Mouse (Mus musculus): Measurements from ENCODE around the gene Tex26. TPM values are rescaled to one million over a fixed set of nuclear protein-coding genes. Genes with fewer than 3 reads are reported as not detected.

The Tex26 gene
- polyA plus RNA-seq, 1 experiment from 2014 or later = 2.2 TPM

- WGBS = 87% methylated on average over 10 of the region's 10 CpGs
- Histone ChIP-seq H3K4me2 (peak overlapping the region; percentile 51; the same call in 1 of the 2 replicates), H3K36me3 (no peaks in the 10 kb centered on the region), H3K9ac (no peak overlapping the region), H3K4me1 (replicated peaks) (peaks cover 14% of the 10 kb centered on the region), H3K4me3 (peak overlapping the region; percentile 5; the same call in 1 of the 2 replicates), H3K27me3 (no peaks in the 10 kb centered on the region), H3K9me3 (no peaks in the 10 kb centered on the region), H3K27ac (replicated peaks) (no peak overlapping the region)
- ATAC-seq (ENCODE audit: low FRiP score, low read depth) = no peak
Measured at GRCm38 (mm10) chr5:149412671-149413070, 26.8 kb upstream of the Tex26 start.

GRCm38 (mm10) chr5:149414369-149415167, 24.9 kb upstream of the Tex26 start:
- Histone ChIP-seq H3K36me3 (no peaks in the 10 kb centered on the region), H3K9me3 (no peaks in the 10 kb centered on the region), H3K4me1 (replicated peaks) (peaks cover 14% of the 10 kb centered on the region), H3K4me2 (0 out of 2 replicates have a peak overlapping the region, but pooled peaks have one; percentile 9), H3K4me3 (no peak overlapping the region), H3K9ac (no peak overlapping the region), H3K27ac (replicated peaks) (no peak overlapping the region), H3K27me3 (no peaks in the 10 kb centered on the region)
- 85% methylated on average over 9 of the region's 9 CpGs for WGBS
- no peak for ATAC-seq (ENCODE audit: low FRiP score, low read depth)

GRCm38 (mm10) chr5:149417381-149417780, 22.1 kb upstream of the Tex26 start:
- Histone ChIP-seq H3K9ac (no peak overlapping the region), H3K36me3 (no peaks in the 10 kb centered on the region), H3K27ac (replicated peaks) (no peak overlapping the region), H3K4me3 (no peak overlapping the region), H3K4me2 (no peak overlapping the region), H3K4me1 (replicated peaks) (no peaks in the 10 kb centered on the region), H3K9me3 (no peaks in the 10 kb centered on the region), H3K27me3 (no peaks in the 10 kb centered on the region)
- 97% methylated on average over 4 of the region's 4 CpGs for WGBS
- no peak for ATAC-seq (ENCODE audit: low FRiP score, low read depth)

GRCm38 (mm10) chr5:149426525-149426924, 12.9 kb upstream of the Tex26 start:
- Histone ChIP-seq H3K9me3 (no peaks in the 10 kb centered on the region), H3K4me1 (replicated peaks) (peaks cover 18% of the 10 kb centered on the region), H3K27me3 (no peaks in the 10 kb centered on the region), H3K9ac (no peak overlapping the region), H3K36me3 (no peaks in the 10 kb centered on the region), H3K4me3 (no peak overlapping the region), H3K4me2 (no peak overlapping the region), H3K27ac (replicated peaks) (no peak overlapping the region)
- WGBS = 97% methylated on average over 3 of the region's 3 CpGs
- ATAC-seq (ENCODE audit: low FRiP score, low read depth) = no peak

- H3K4me3 ChIP-seq = no peak overlapping the region
- no peaks in the 10 kb centered on the region for H3K36me3 ChIP-seq
- H3K27me3 ChIP-seq = no peaks in the 10 kb centered on the region
- WGBS = 94% methylated on average over 8 of the region's 8 CpGs
- H3K27ac ChIP-seq (replicated peaks) = no peak overlapping the region; the same call in 1 of the 2 replicates
- peaks cover 18% of the 10 kb centered on the region for H3K4me1 ChIP-seq (replicated peaks)
- ATAC-seq (ENCODE audit: low FRiP score, low read depth) = no peak
- no peak overlapping the region for H3K4me2 ChIP-seq
- H3K9ac ChIP-seq = no peak overlapping the region
- H3K9me3 ChIP-seq = no peaks in the 10 kb centered on the region
Measured at GRCm38 (mm10) chr5:149427277-149428060, 12.0 kb upstream of the Tex26 start.

GRCm38 (mm10) chr5:149428347-149428746, 11.1 kb upstream of the Tex26 start:
- H3K4me2 ChIP-seq = 0 out of 2 replicates have a peak overlapping the region, but pooled peaks have one; percentile 10
- H3K27me3 ChIP-seq = no peaks in the 10 kb centered on the region
- H3K9ac ChIP-seq = no peak overlapping the region
- H3K4me3 ChIP-seq = no peak overlapping the region
- peak overlapping the region; percentile 36 for H3K27ac ChIP-seq (replicated peaks)
- no peaks in the 10 kb centered on the region for H3K36me3 ChIP-seq
- peak; percentile 83 for ATAC-seq (ENCODE audit: low FRiP score, low read depth)
- 12% methylated on average over 6 of the region's 6 CpGs for WGBS
- no peaks in the 10 kb centered on the region for H3K9me3 ChIP-seq
- peaks cover 18% of the 10 kb centered on the region for H3K4me1 ChIP-seq (replicated peaks)

DNA sequence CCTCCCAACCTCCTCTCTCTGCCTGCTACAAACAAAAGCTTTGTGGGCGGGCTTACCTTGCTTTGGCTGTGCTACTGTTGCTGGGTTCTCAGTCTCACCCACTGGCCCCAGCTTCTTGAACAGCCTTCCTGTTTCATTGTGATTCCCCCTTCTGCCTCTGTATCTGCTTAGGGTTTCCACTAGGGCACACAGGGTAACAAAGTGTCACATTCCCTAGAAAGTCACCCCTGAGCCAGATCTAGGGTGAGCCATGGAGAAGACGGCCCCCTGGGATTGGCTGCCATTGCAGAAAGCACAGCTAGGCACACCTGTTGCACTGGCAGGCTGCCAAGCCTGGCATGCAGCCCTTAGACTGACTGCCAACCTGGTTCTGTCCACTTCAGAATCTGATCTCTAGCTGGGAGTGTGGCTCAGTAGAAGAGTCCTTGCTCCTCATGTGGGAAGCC, 10.6 kb upstream of the Tex26 start:
- Histone ChIP-seq H3K27ac (replicated peaks) (peak overlapping the region; percentile 36), H3K36me3 (no peaks in the 10 kb centered on the region), H3K27me3 (no peaks in the 10 kb centered on the region), H3K9ac (no peak overlapping the region), H3K4me1 (replicated peaks) (peaks cover 18% of the 10 kb centered on the region), H3K4me3 (no peak overlapping the region), H3K4me2 (no peak overlapping the region), H3K9me3 (no peaks in the 10 kb centered on the region)
- ATAC-seq (ENCODE audit: low FRiP score, low read depth) = no peak; the same call in 1 of the 2 replicates
- WGBS = 38% methylated on average over 2 of the region's 2 CpGs

DNA sequence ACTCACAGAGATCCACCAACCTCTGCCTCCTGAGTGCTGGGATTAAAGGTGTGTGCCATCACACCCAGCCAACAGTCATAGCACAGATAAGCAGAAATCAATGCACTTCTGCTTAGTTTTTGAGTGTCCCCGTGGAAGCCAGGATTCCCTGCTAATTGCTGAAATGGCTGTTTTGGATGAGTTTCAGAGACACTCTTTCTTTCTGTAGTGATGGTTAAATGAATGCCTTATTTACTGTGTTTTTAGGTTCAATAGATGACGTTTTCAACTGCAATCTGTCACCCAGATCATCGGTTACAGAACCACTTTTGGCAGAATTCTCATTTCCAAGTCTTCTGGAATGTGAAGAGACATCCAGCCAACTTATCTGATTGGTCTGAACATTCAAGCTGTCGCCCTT, 9.9 kb upstream of the Tex26 start:
- no peaks in the 10 kb centered on the region for H3K27me3 ChIP-seq
- H3K27ac ChIP-seq (replicated peaks) = no peak overlapping the region
- no peak for ATAC-seq (ENCODE audit: low FRiP score, low read depth)
- no peak overlapping the region for H3K4me2 ChIP-seq
- peaks cover 18% of the 10 kb centered on the region for H3K4me1 ChIP-seq (replicated peaks)
- H3K36me3 ChIP-seq = no peaks in the 10 kb centered on the region
- H3K9me3 ChIP-seq = no peaks in the 10 kb centered on the region
- no peak overlapping the region for H3K4me3 ChIP-seq
- WGBS = 85% methylated on average over 4 of the region's 4 CpGs
- no peak overlapping the region for H3K9ac ChIP-seq

GRCm38 (mm10) chr5:149430943-149431342, 8.5 kb upstream of the Tex26 start:
- no peak overlapping the region for H3K4me3 ChIP-seq
- H3K27ac ChIP-seq (replicated peaks) = no peak overlapping the region
- no peaks in the 10 kb centered on the region for H3K27me3 ChIP-seq
- no peak overlapping the region for H3K9ac ChIP-seq
- 88% methylated on average over 3 of the region's 3 CpGs for WGBS
- H3K4me1 ChIP-seq (replicated peaks) = peaks cover 18% of the 10 kb centered on the region
- no peaks in the 10 kb centered on the region for H3K9me3 ChIP-seq
- ATAC-seq (ENCODE audit: low FRiP score, low read depth) = no peak
- no peak overlapping the region for H3K4me2 ChIP-seq
- H3K36me3 ChIP-seq = no peaks in the 10 kb centered on the region

DNA sequence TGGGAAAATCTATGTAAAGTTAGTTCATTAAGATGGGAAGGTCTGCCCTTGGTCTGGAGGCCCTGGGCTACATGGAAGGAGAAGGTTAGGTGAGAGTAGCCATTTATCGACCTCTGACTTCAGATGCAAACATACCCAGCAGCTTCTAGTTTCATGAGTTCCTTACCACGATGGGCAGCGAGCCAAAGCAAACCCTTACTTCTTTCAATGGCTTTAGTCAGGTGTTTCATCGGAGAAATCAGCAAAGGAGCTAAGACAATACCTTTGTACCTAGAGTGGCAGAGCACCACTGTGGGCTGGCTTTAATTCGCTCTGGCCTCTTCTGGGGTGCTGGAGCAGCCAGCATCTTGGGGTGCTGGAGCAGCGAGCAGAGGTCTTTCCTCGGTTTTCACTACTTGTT, 5.8 kb upstream of the Tex26 start:
- H3K4me1 ChIP-seq (replicated peaks) = peaks cover 7% of the 10 kb centered on the region
- 73% methylated on average over 7 of the region's 7 CpGs for WGBS
- no peak overlapping the region for H3K9ac ChIP-seq
- H3K4me2 ChIP-seq = no peak overlapping the region
- H3K4me3 ChIP-seq = no peak overlapping the region
- no peaks in the 10 kb centered on the region for H3K9me3 ChIP-seq
- no peak for ATAC-seq (ENCODE audit: low FRiP score, low read depth)
- H3K27ac ChIP-seq (replicated peaks) = no peak overlapping the region
- H3K27me3 ChIP-seq = no peaks in the 10 kb centered on the region
- no peaks in the 10 kb centered on the region for H3K36me3 ChIP-seq

DNA sequence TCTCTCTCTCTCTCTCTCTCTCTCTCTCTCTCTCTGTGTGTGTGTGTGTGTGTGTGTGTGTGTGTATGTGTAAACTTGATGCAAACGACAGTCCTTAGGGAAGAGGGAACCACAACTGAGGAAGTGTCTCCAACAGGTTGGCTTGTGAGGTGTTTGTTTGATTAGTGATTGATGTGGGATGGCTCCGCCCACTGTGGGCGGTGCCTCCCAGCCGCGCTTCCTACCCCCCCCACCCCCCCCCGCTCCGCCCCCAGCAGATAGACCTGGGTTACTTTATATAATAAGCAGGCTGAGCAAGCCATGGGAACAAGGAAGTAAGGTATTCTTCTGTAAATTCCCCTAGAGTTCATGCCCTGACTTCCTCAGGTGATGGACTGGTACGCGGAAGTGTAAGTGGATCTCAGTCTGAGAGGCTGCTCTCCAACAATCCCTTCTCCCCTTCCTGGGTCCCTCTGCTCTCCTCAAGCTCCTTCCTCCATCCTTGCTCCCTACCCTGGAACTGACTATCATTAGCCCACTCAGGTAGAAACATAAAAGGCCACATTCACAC, 5.2 kb upstream of the Tex26 start:
- Histone ChIP-seq H3K4me2 (no peak overlapping the region), H3K4me1 (replicated peaks) (peaks cover 5% of the 10 kb centered on the region), H3K36me3 (no peaks in the 10 kb centered on the region), H3K9me3 (no peaks in the 10 kb centered on the region), H3K27ac (replicated peaks) (no peak overlapping the region), H3K27me3 (no peaks in the 10 kb centered on the region), H3K9ac (no peak overlapping the region), H3K4me3 (no peak overlapping the region)
- 40% methylated on average over 9 of the region's 9 CpGs for WGBS
- ATAC-seq (ENCODE audit: low FRiP score, low read depth) = no peak

DNA sequence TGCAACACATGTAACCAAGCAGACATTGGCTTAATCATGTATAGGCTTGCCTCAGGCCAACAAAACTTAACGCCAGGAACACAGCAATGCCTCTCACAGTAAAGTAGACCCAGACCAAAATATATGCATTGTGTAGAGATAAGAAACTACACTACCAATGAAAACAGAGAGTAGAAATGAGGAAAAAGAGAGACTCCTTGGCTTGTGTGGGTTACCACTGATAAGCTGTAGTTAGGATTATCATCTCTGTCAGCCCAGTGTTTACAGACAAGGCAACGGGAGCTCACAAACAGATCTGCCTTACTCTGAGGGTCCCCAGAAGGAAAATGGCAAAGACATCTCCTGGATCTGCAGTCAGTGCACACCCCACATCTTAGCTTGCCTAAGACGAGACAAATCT, 2.9 kb upstream of the Tex26 start:
- Histone ChIP-seq H3K27ac (replicated peaks) (no peak overlapping the region), H3K4me1 (replicated peaks) (peaks cover 24% of the 10 kb centered on the region), H3K4me2 (no peak overlapping the region), H3K9me3 (no peaks in the 10 kb centered on the region), H3K9ac (no peak overlapping the region), H3K36me3 (no peaks in the 10 kb centered on the region), H3K4me3 (no peak overlapping the region), H3K27me3 (no peaks in the 10 kb centered on the region)
- WGBS = 79% methylated on average over 3 of the region's 3 CpGs
- no peak for ATAC-seq (ENCODE audit: low FRiP score, low read depth)

Data from hindbrain, embryonic 15.5 days (tissue).